Mouse (Mus musculus): ENCODE measurements at regions not wholly inside any gene's neighbourhood (a gene's known extent, or its start where the extent isn't known, plus 50 kb on each side); places are given as distances from the start of the nearest gene placed in this dataset.

DNA sequence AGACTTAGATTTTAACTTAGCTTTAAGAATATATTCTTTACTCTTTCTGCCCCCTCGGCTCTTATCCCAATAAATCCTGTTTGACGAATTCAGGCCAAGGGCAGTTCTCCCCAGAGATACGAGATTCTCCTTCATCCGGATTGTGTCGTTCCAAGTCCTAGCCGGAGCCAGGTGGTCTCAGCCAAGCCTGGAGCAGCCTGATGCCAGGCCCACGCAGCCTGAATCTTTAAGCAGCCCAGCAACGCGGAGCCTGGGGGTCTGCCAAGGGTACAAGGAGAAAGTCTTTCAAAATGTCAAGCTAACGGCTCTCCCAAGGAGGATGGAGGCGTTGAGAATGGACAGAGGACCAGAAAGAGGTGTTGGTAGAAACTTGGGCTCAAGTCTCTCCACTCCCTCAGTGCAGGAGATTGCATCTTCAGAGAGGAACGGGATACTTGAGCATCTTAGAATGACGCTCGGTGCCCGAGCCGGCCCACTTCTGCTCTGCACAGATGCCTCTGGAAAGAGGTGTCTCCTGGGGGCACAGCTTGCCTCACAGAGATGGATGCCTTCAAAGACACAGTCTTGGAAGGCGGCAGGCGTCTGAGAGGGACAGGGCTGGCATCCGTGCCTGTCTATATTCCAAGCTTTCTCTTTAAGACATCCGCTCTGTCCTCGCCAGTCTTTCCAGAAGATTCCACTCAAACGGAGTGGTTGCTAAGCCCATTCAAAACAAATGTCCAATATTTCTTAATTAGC is 145.2 kb upstream of the Ubl3 start:
- Histone ChIP-seq H3K4me1 (ENCODE audit: control insufficient read depth, insufficient read depth, low read length) (peaks cover 4% of the 10 kb centered on the region), H3K27ac (ENCODE audit: insufficient read depth, low read length) (no peak overlapping the region), H3K4me3 (ENCODE audit: insufficient read depth, low read length) (no peak overlapping the region)
- TF ChIP-seq POLR2A (IDR thresholded peaks at IDR 0.05; ENCODE audit: low read depth, low read length), result no peak
- no peak for TF ChIP-seq CTCF (IDR thresholded peaks at IDR 0.05; ENCODE audit: borderline replicate concordance, insufficient read depth, low read length)

DNA sequence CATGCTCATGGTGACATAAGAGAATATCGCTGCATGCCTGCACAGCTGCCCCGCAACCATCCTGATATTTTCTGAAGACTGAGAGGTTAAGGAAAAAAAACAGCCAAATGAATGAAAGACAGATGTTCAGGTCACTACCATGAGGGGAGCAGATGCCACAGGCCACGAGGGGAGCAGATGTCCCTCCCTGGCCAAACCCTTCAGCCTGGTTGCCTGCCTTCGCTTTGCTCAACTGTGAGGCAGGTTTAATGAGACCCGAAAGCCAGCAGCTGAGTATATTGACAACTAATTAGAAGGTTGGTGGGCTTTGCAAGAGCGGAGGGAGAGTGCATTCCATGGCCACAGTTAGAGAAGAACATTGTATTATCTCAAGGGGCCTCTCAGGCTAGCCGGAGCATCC is 141.8 kb upstream of the Ubl3 start:
- no peak for TF ChIP-seq CTCF (IDR thresholded peaks at IDR 0.05; ENCODE audit: borderline replicate concordance, insufficient read depth, low read length)
- TF ChIP-seq POLR2A (IDR thresholded peaks at IDR 0.05; ENCODE audit: low read depth, low read length), result no peak
- no peak overlapping the region for H3K27ac ChIP-seq (ENCODE audit: insufficient read depth, low read length)

DNA sequence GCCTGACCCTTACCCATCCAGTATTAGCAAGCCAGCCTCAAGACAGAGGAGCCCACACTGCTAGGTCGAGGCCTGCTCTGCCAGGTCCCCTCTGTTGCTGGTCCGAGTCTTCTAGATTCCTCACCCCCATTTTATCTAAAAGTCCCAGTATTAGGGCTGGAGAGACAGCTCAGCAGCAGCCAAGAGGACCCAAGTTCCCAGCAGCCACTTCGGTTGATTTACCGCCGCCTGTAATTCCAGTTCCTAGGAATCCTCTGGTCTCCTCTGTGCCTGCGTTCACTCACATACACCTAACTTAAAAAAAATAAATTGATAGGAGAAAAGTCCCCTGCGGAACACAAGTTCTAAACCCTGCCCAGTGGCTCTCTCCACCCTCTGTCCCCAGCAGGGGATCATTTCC is 138.9 kb upstream of the Ubl3 start:
- Histone ChIP-seq H3K27ac (ENCODE audit: insufficient read depth, low read length) (no peak overlapping the region), H3K4me3 (ENCODE audit: insufficient read depth, low read length) (no peak overlapping the region), H3K4me1 (ENCODE audit: control insufficient read depth, insufficient read depth, low read length) (no peaks in the 10 kb centered on the region)
- no peak for TF ChIP-seq POLR2A (IDR thresholded peaks at IDR 0.05; ENCODE audit: low read depth, low read length)

More for the DNA sequence above, 141.8 kb upstream of the Ubl3 start:
- peaks cover 4% of the 10 kb centered on the region for H3K4me1 ChIP-seq (ENCODE audit: control insufficient read depth, insufficient read depth, low read length)
- H3K4me3 ChIP-seq (ENCODE audit: insufficient read depth, low read length), result no peak overlapping the region

DNA sequence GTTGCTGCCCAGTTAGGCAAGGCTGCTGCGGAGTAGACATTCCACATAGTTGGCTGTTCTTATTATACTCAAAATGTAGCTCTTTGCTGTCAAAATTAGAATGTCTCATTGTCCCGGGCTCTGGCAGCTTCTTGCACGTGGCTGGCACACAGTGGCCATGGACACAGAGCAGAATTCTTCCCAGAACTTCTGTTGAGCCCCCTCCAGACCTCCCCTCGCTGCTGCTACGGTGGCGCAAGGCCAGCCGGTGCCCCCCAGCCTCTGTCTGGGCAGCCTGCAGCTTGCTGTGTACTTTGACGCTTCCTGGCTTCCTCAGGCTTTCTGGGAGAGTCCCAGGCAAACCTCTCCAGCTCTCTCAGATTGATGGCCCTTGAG is 138.2 kb upstream of the Ubl3 start:
- H3K4me1 ChIP-seq (ENCODE audit: control insufficient read depth, insufficient read depth, low read length), result no peaks in the 10 kb centered on the region
- TF ChIP-seq POLR2A (IDR thresholded peaks at IDR 0.05; ENCODE audit: low read depth, low read length), result no peak
- no peak for TF ChIP-seq CTCF (IDR thresholded peaks at IDR 0.05; ENCODE audit: borderline replicate concordance, insufficient read depth, low read length)
- H3K27ac ChIP-seq (ENCODE audit: insufficient read depth, low read length), result no peak overlapping the region

DNA sequence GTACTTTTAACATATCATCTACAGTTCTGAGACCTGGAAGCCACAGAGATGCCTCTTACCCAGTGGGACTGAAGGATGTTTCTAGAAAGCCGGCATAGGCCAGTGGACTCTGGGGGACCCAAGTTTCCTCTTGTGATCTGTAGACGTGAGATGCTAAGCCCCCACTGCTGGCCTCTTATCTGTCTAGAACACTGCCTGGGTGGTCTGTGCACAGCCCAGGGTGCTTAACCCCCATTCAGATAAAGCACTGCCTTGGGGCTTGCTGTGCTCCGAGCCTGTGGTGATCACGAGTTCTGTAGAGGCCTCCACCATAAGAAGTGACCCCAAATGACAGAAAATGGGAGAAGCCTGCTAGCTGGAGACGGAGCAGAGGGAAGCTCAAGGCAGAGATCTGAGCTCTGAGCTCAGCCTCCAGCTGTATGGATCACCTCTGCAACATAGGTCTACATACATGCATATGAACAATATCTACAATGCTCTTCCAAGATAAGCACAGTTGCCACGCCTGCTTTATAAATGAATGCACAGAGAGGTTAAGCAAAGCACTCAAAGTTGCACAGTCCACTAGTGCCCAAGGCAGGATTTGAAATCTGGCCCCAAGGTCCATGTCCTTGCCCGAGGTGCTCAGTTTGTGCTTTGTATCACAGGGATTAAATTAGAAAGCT is 137.7 kb upstream of the Ubl3 start:
- TF ChIP-seq CTCF (IDR thresholded peaks at IDR 0.05; ENCODE audit: borderline replicate concordance, insufficient read depth, low read length) (no peak), POLR2A (IDR thresholded peaks at IDR 0.05; ENCODE audit: low read depth, low read length) (no peak)
- Histone ChIP-seq H3K4me3 (ENCODE audit: insufficient read depth, low read length) (no peak overlapping the region), H3K4me1 (ENCODE audit: control insufficient read depth, insufficient read depth, low read length) (no peaks in the 10 kb centered on the region), H3K27ac (ENCODE audit: insufficient read depth, low read length) (no peak overlapping the region)

More for the DNA sequence above, 138.2 kb upstream of the Ubl3 start:
- H3K4me3 ChIP-seq (ENCODE audit: insufficient read depth, low read length), result no peak overlapping the region

DNA sequence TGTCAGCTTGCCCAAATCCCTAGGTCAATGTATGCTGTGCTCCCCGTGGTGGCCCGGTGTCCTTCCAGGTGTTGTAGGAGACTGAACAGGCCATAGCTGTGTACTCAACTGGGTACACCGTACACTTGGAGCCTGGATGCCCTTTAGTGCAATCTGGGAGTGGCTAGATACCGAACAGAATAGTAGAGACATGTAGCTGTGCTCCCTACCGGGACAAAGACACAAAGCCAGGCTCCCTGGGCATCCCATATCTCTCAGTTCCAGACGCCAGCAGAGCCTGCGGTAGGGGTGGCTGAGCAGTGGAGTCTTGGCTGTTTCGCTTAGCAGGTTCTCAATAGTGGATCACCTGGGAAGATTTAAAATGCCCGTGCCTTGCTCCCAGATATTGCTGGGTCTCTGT is 136.7 kb upstream of the Ubl3 start:
- TF ChIP-seq CTCF (IDR thresholded peaks at IDR 0.05; ENCODE audit: borderline replicate concordance, insufficient read depth, low read length), result no peak
- no peak for TF ChIP-seq POLR2A (IDR thresholded peaks at IDR 0.05; ENCODE audit: low read depth, low read length)
- Histone ChIP-seq H3K4me1 (ENCODE audit: control insufficient read depth, insufficient read depth, low read length) (no peaks in the 10 kb centered on the region), H3K4me3 (ENCODE audit: insufficient read depth, low read length) (no peak overlapping the region), H3K27ac (ENCODE audit: insufficient read depth, low read length) (no peak overlapping the region)

DNA sequence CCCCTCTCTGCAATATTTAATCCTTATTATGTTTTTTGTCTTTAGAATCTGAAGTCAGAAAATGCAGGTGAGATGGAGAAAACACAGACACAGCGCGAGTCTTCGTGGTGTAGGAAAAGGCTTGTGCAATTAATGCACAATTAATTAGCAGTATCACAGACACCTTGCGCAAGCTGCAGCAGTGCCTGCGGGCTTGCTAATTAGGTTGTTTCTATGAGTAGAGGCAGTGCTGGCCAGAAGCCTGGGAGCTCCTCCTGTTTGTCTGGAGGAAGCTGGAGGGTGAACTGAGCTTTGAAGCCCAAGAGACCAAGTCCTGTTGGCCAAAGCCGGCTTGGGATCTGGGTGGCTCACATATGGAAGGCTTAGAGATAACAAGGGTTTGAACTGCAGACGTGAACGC is 135.9 kb upstream of the Ubl3 start:
- no peaks in the 10 kb centered on the region for H3K4me1 ChIP-seq (ENCODE audit: control insufficient read depth, insufficient read depth, low read length)
- TF ChIP-seq CTCF (IDR thresholded peaks at IDR 0.05; ENCODE audit: borderline replicate concordance, insufficient read depth, low read length) (no peak), POLR2A (IDR thresholded peaks at IDR 0.05; ENCODE audit: low read depth, low read length) (no peak)
- H3K27ac ChIP-seq (ENCODE audit: insufficient read depth, low read length), result no peak overlapping the region
- no peak overlapping the region for H3K4me3 ChIP-seq (ENCODE audit: insufficient read depth, low read length)

DNA sequence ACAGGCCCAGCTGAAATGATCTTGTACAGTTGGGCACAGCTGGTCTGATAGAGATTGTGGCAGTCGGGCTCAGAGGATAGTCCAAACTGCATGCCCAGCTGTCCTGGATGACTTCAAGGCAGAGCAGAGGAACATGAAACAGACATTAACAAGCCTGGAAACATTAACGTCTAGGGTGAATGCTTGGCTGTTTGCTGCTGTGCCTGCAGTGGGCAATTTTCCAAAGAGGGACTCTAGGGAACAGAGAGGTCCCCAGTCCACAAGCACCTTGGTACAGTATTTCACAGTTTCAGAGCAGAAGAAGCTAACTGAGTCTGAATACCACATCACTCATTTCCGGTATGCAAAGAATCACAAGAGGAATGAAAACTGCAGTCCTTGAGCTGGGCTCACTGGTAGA is 135.2 kb upstream of the Ubl3 start:
- Histone ChIP-seq H3K4me1 (ENCODE audit: control insufficient read depth, insufficient read depth, low read length) (no peaks in the 10 kb centered on the region), H3K27ac (ENCODE audit: insufficient read depth, low read length) (no peak overlapping the region), H3K4me3 (ENCODE audit: insufficient read depth, low read length) (no peak overlapping the region)
- no peak for TF ChIP-seq POLR2A (IDR thresholded peaks at IDR 0.05; ENCODE audit: low read depth, low read length)
- no peak for TF ChIP-seq CTCF (IDR thresholded peaks at IDR 0.05; ENCODE audit: borderline replicate concordance, insufficient read depth, low read length)

DNA sequence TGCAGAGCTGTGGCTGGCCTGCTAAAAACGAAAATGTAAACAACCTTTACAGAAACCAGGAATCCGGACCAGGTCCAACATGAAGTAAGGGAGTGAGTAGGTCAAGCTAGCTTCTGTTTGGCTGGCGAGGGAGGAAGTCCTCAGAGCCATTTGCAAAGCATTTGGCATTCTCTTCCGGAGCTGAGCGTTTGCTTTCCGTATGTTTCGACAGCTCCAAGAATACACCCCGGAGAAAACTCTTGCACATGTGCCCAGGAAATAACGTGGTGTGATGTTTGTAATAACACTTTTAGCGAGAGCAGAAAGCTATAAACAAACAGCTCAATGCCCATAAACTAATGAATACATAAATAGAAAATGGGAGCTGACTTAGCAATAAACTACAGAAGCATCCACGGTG is 131.6 kb upstream of the Ubl3 start:
- H3K4me1 ChIP-seq (ENCODE audit: control insufficient read depth, insufficient read depth, low read length), result no peaks in the 10 kb centered on the region
- no peak for TF ChIP-seq POLR2A (IDR thresholded peaks at IDR 0.05; ENCODE audit: low read depth, low read length)
- TF ChIP-seq CTCF (IDR thresholded peaks at IDR 0.05; ENCODE audit: borderline replicate concordance, insufficient read depth, low read length), result no peak
- H3K27ac ChIP-seq (ENCODE audit: insufficient read depth, low read length), result no peak overlapping the region
- H3K4me3 ChIP-seq (ENCODE audit: insufficient read depth, low read length), result no peak overlapping the region

DNA sequence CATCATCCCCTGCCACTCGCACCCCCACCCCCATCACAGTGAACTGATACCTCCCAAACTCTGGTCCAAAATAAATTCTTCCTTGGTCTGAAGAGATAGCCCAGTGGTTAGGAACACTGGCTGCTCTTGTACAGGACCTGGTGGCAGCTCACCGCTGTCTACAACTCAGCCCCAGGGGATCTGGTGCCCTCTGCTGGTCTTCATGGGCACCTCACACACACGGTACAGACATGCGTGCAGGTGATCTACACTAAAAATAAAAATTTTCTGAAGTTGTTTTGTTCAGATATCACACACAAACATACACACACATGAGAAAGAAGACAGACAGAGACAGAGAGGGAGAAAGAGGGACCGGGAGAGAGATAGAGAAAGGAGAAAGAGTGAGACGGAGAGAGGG is 130.0 kb upstream of the Ubl3 start:
- Histone ChIP-seq H3K4me3 (ENCODE audit: insufficient read depth, low read length) (no peak overlapping the region), H3K27ac (ENCODE audit: insufficient read depth, low read length) (no peak overlapping the region), H3K4me1 (ENCODE audit: control insufficient read depth, insufficient read depth, low read length) (no peaks in the 10 kb centered on the region)
- no peak for TF ChIP-seq CTCF (IDR thresholded peaks at IDR 0.05; ENCODE audit: borderline replicate concordance, insufficient read depth, low read length)
- no peak for TF ChIP-seq POLR2A (IDR thresholded peaks at IDR 0.05; ENCODE audit: low read depth, low read length)

Data from embryonic fibroblast, embryonic 13.5 days (primary cell).